ENCODE assay signal across 11 mouse cellular contexts in genomic region chr2:71866565-71866964, GRCm38 (mm10). TPM values are rescaled to one million over a fixed set of nuclear protein-coding genes. Genes with fewer than 3 reads are reported as not detected.
A peak's percentile ranks its signal among the peaks of the same experiment; 100 is the strongest.
DNase-seq lines count a peak whose midpoint lies in the region; ATAC-seq and TF ChIP-seq lines count a peak whose summit lies in the region.
"Had no signal": no experiment of that assay in that cellular context is flagged by ENCODE, and none has a peak within 500 bp of the region (broad histone marks: within the 10 kb centered on the region; RNA-seq: fewer than 3 reads in every experiment).

No protein-coding gene starts in this region.

- H3K27ac ChIP-seq in liver, embryonic 13.5 days, result 0 out of 2 replicates have a peak overlapping the region, but pooled peaks have one; percentile 14
- H3K27ac ChIP-seq in liver, embryonic 12.5 days, result no peak overlapping the region
- H3K27ac ChIP-seq in ES-Bruce4 (ENCODE audit: insufficient read depth, low read length), result peak overlapping the region; percentile 100
- peak overlapping the region; percentile 84 for H3K27ac ChIP-seq in brown adipose tissue, adult 24 weeks (replicated peaks; ENCODE audit: low read depth, low read length)
- peak overlapping the region; percentile 97 for H3K27ac ChIP-seq in small intestine, adult 2 months (ENCODE audit: insufficient read depth, low read depth, low read length)
- H3K27ac ChIP-seq: hindbrain, embryonic 13.5 days; midbrain, embryonic 10.5 days had no signal

- H3K27me3 ChIP-seq in liver, embryonic 13.5 days, result no peaks in the 10 kb centered on the region
- no peaks in the 10 kb centered on the region for H3K27me3 ChIP-seq in liver, embryonic 12.5 days (replicated peaks)
- no peaks in the 10 kb centered on the region for H3K27me3 ChIP-seq in ES-Bruce4 (ENCODE audit: control insufficient read depth, insufficient read depth, low read length, poor library complexity, severe bottlenecking)
- no peaks in the 10 kb centered on the region for H3K27me3 ChIP-seq in small intestine, adult 2 months (ENCODE audit: control insufficient read depth, insufficient read depth, low read length)
- H3K27me3 ChIP-seq: hindbrain, embryonic 13.5 days had no signal

- TF ChIP-seq CTCF in ES-Bruce4 (IDR thresholded peaks at IDR 0.05; ENCODE audit: low read depth, low read length), result no peak
- TF ChIP-seq CTCF in small intestine, adult 2 months (IDR thresholded peaks at IDR 0.05; ENCODE audit: extremely low read depth, insufficient read length, insufficient replicate concordance, low read depth, low read length), result no peak

- no peak overlapping the region for H3K9ac ChIP-seq in liver, embryonic 13.5 days
- H3K9ac ChIP-seq in liver, embryonic 12.5 days, result no peak overlapping the region
- H3K9ac ChIP-seq in ES-Bruce4 (ENCODE audit: low read depth, poor library complexity, severe bottlenecking), result peak overlapping the region; percentile 23
- H3K9ac ChIP-seq: hindbrain, embryonic 13.5 days had no signal

- no peak overlapping the region for H3K4me2 ChIP-seq in liver, embryonic 13.5 days
- H3K4me2 ChIP-seq in liver, embryonic 12.5 days, result no peak overlapping the region
- H3K4me2 ChIP-seq: hindbrain, embryonic 13.5 days had no signal

- H3K9me3 ChIP-seq in liver, embryonic 13.5 days (replicated peaks), result no peaks in the 10 kb centered on the region
- H3K9me3 ChIP-seq in liver, embryonic 12.5 days (replicated peaks), result no peaks in the 10 kb centered on the region
- no peaks in the 10 kb centered on the region for H3K9me3 ChIP-seq in ES-Bruce4 (replicated peaks; ENCODE audit: control insufficient read depth, insufficient read depth, low read length, poor library complexity, severe bottlenecking)
- H3K9me3 ChIP-seq: hindbrain, embryonic 13.5 days; midbrain, embryonic 10.5 days had no signal

- no peak for TF ChIP-seq POLR2A in ES-Bruce4 (IDR thresholded peaks at IDR 0.05; ENCODE audit: insufficient read depth, low read length)
- TF ChIP-seq POLR2A in small intestine, adult 2 months (IDR thresholded peaks at IDR 0.05; ENCODE audit: low read depth, low read length), result no peak

- 18% methylated on average over 1 of the region's 1 CpGs for WGBS in liver, embryonic 13.5 days (ENCODE audit: insufficient replicate concordance)
- 9% methylated on average over 1 of the region's 1 CpGs for WGBS in liver, embryonic 12.5 days (ENCODE audit: insufficient replicate concordance)
- 6% methylated on average over 1 of the region's 1 CpGs for WGBS in small intestine, adult 2 months

- H3K4me1 ChIP-seq in liver, embryonic 13.5 days (replicated peaks), result 0 out of 2 replicates have a peak, but pooled peaks cover 4% of the 10 kb centered on the region
- no peaks in the 10 kb centered on the region for H3K4me1 ChIP-seq in liver, embryonic 12.5 days
- peaks cover 7% of the 10 kb centered on the region for H3K4me1 ChIP-seq in ES-Bruce4 (ENCODE audit: control insufficient read depth, insufficient read depth, low read length)
- H3K4me1 ChIP-seq in brown adipose tissue, adult 24 weeks (ENCODE audit: control insufficient read depth, insufficient read depth, insufficient read length, low read length), result peaks cover 13% of the 10 kb centered on the region; the same call in 1 of the 2 replicates
- H3K4me1 ChIP-seq in small intestine, adult 2 months (ENCODE audit: control insufficient read depth, insufficient read depth, insufficient read length, low read length), result peaks cover 16% of the 10 kb centered on the region; the same call in 1 of the 2 replicates
- H3K4me1 ChIP-seq: hindbrain, embryonic 13.5 days had no signal

- no peak overlapping the region for H3K4me3 ChIP-seq in liver, embryonic 13.5 days (replicated peaks)
- no peak overlapping the region for H3K4me3 ChIP-seq in liver, embryonic 12.5 days
- no peak overlapping the region for H3K4me3 ChIP-seq in ES-Bruce4 (ENCODE audit: low read depth, low read length)
- no peak overlapping the region for H3K4me3 ChIP-seq in brown adipose tissue, adult 24 weeks (ENCODE audit: insufficient read depth, low read depth, low read length)
- no peak overlapping the region for H3K4me3 ChIP-seq in small intestine, adult 2 months (ENCODE audit: low read depth, low read length)
- H3K4me3 ChIP-seq: hindbrain, embryonic 13.5 days; midbrain, embryonic 10.5 days had no signal

- no peak for ATAC-seq in liver, embryonic 13.5 days (ENCODE audit: low read depth)
- ATAC-seq in liver, embryonic 12.5 days, result no peak
- ATAC-seq: forebrain, embryonic 16.5 days had no signal

- no peaks in the 10 kb centered on the region for H3K36me3 ChIP-seq in liver, embryonic 13.5 days
- H3K36me3 ChIP-seq in liver, embryonic 12.5 days, result no peaks in the 10 kb centered on the region
- H3K36me3 ChIP-seq in ES-Bruce4 (ENCODE audit: control insufficient read depth, insufficient read depth, low read length, poor library complexity, severe bottlenecking), result no peaks in the 10 kb centered on the region
- no peaks in the 10 kb centered on the region for H3K36me3 ChIP-seq in small intestine, adult 2 months (ENCODE audit: control insufficient read depth, insufficient read depth, low read length)
- H3K36me3 ChIP-seq: hindbrain, embryonic 13.5 days; midbrain, embryonic 10.5 days had no signal

- DNase-seq in liver, embryonic 13.5 days, result no peak
- no peak for DNase-seq in adrenal gland, adult (ENCODE audit: inconsistent age in 2 of 2, low spot score in 1 of 2)
- DNase-seq in right cerebral cortex, postnatal 4 days, result no peak
- DNase-seq: adrenal gland, adult 8-10 months had no signal

- peak; percentile 84; the same call in 1 of the 2 replicates for TF ChIP-seq EP300 in ES-Bruce4 (IDR thresholded peaks at IDR 0.05; ENCODE audit: insufficient read depth, low read depth, low read length)

RNA-seq across cellular contexts. Expression of gene Pdk1, which starts 6.5 kb away (rescaled TPM):
- polyA plus RNA-seq in liver, embryonic 13.5 days (2015; fragmentation: Nextera tagmentation; extraction: Ambion mirVana), result 44.6 and 47.7 TPM in 2 replicates
- 70.0 and 70.5 TPM in 2 replicates for polyA plus RNA-seq in liver, embryonic 12.5 days (2016; fragmentation: Nextera tagmentation; extraction: Ambion mirVana)
- 144 and 162 TPM in 2 replicates for polyA plus RNA-seq in ES-Bruce4 (2011; ENCODE audit: insufficient read depth, insufficient read length, low read depth, missing spikeins)
- polyA plus RNA-seq in brown adipose tissue, adult 24 weeks (2012; ENCODE audit: insufficient read depth, insufficient read length, missing spikeins), result 76.5 and 93.5 TPM in 2 replicates
- 5.2 and 7.0 TPM in 2 replicates for polyA plus RNA-seq in small intestine, adult 2 months (2012; rRNA removed)
